Mouse (Mus musculus) myocyte (in vitro differentiated cells): ENCODE results near the gene Cltb. TPM values are rescaled to one million over a fixed set of nuclear protein-coding genes. Genes with fewer than 3 reads are reported as not detected.
A peak's percentile ranks its signal among the peaks of the same experiment; 100 is the strongest.

Source experiments
- H3K27me3 ChIP-seq: one replicate; pipeline ENCODE4 v1.6.1; 2011; ENCODE audit not compliant: control insufficient read depth, insufficient read depth, insufficient read length
- H3K36me3 ChIP-seq: one replicate; pipeline ENCODE4 v1.6.1; 2011; ENCODE audit not compliant: control insufficient read depth, insufficient read depth
- H3K4me2 ChIP-seq: one replicate; pipeline ENCODE4 v1.6.1; 2011; ENCODE audit warnings: low read depth, control low read depth
- H3K4me3 ChIP-seq: one replicate; pipeline ENCODE4 v1.5.1; 2011; ENCODE audit warnings: mild to moderate bottlenecking, control low read depth, moderate library complexity
- H3K79me2 ChIP-seq: one replicate; pipeline ENCODE4 v1.6.1; 2011; ENCODE audit not compliant: control insufficient read depth, insufficient read depth
- H3ac ChIP-seq: one replicate; pipeline ENCODE4 v1.6.1; 2011; ENCODE audit not compliant: control insufficient read depth, insufficient read length
- CEBPB ChIP-seq: IDR thresholded peaks from 2 replicates; pipeline ENCODE4 v1.6.1; 2011; ENCODE audit warnings: mild to moderate bottlenecking, moderate library complexity; ENCODE audit not compliant: poor library complexity, insufficient read depth, severe bottlenecking
- E2F4 ChIP-seq: IDR thresholded peaks from one replicate; pipeline ENCODE4 v1.6.1; 2011; ENCODE audit warnings: mild to moderate bottlenecking, control low read depth, moderate library complexity; ENCODE audit not compliant: insufficient read depth
- MAX ChIP-seq: IDR thresholded peaks from one replicate; pipeline ENCODE4 v1.6.1; 2011; ENCODE audit warnings: low read depth, mild to moderate bottlenecking, control low read depth
- MYOD1 ChIP-seq, 3 experiments: IDR thresholded peaks; one replicate each; pipeline ENCODE4 v1.6.1; 2011; ENCODE audit warnings: control low read depth in 2 of 3, low read depth in 2 of 3, mild to moderate bottlenecking in 2 of 3, moderate library complexity in 1 of 3; ENCODE audit not compliant: insufficient read length in 2 of 3, control insufficient read depth in 1 of 3
- MYOG ChIP-seq, 3 experiments: IDR thresholded peaks; one replicate each; pipeline ENCODE4 v1.6.1; 2011; ENCODE audit warnings: control low read depth in 2 of 3, low read depth in 2 of 3, mild to moderate bottlenecking in 2 of 3; ENCODE audit not compliant: insufficient read length in 2 of 3, control insufficient read depth in 1 of 3, insufficient read depth in 1 of 3
- POLR2A ChIP-seq: IDR thresholded peaks from one replicate; pipeline ENCODE4 v1.6.1; 2011; ENCODE audit warnings: low read depth, mild to moderate bottlenecking, control low read depth, moderate library complexity; ENCODE audit not compliant: insufficient read length
- POLR2AphosphoS2 ChIP-seq: IDR thresholded peaks from one replicate; pipeline ENCODE4 v1.6.1; 2011; ENCODE audit warnings: low read depth, control low read depth; ENCODE audit not compliant: insufficient read length
- REST ChIP-seq: IDR thresholded peaks from one replicate; pipeline ENCODE4 v1.6.1; 2011; ENCODE audit warnings: mild to moderate bottlenecking, control low read depth, moderate library complexity; ENCODE audit not compliant: insufficient read depth, insufficient read length
- SRF ChIP-seq: IDR thresholded peaks from one replicate; pipeline ENCODE4 v1.6.1; 2011; ENCODE audit warnings: low read depth; ENCODE audit not compliant: control insufficient read depth, insufficient read length
- TCF12 ChIP-seq: IDR thresholded peaks from one replicate; pipeline ENCODE4 v1.6.1; 2011; ENCODE audit warnings: mild to moderate bottlenecking, control low read depth; ENCODE audit not compliant: poor library complexity, insufficient read depth, severe bottlenecking
- TCF3 ChIP-seq: IDR thresholded peaks from one replicate; pipeline ENCODE4 v1.6.1; 2011; ENCODE audit warnings: low read depth, control low read depth; ENCODE audit not compliant: insufficient read length
- USF1 ChIP-seq: IDR thresholded peaks from one replicate; pipeline ENCODE4 v1.6.1; 2011; ENCODE audit warnings: low read depth, mild to moderate bottlenecking, control low read depth, moderate library complexity
- polyA plus RNA-seq: library from polyadenylated mRNA; unstranded; fragments of >200 nt; fragmentation: generic; extraction: Trizol; gene quantifications from one replicate; pipeline ENCODE4 v1.2.1, GENCODE M21; 2012; ENCODE audit warnings: missing spikeins

Cltb gene
- polyA plus RNA-seq, 1 experiment, result 43.0 TPM

GRCm38 (mm10) chr13:54574854-54575481, 36.2 kb downstream of the Cltb start, which contains the start of gene Arl10:
Arl10 (plus strand) TSS chr13:54575015.
- H3K36me3 ChIP-seq, result no peaks in the 10 kb centered on the region
- H3K79me2 ChIP-seq, result peaks cover 14% of the 10 kb centered on the region
- H3K4me3 ChIP-seq, result peak within 1 kb of the TSS; percentile 51
- H3K27me3 ChIP-seq, result no peaks in the 10 kb centered on the region
- peak within 1 kb of the TSS; percentile 94 for H3K4me2 ChIP-seq
- peak within 1 kb of the TSS; percentile 62 for H3ac ChIP-seq
- TF ChIP-seq POLR2A, result peak; percentile 75
- peak; percentile 44 for TF ChIP-seq POLR2AphosphoS2
- TF ChIP-seq CEBPB, result no peak
- TF ChIP-seq TCF12, result no peak

- H3K79me2 ChIP-seq, result peaks cover 14% of the 10 kb centered on the region
- peak overlapping the region; percentile 37 for H3K4me2 ChIP-seq
- H3K27me3 ChIP-seq, result no peaks in the 10 kb centered on the region
- H3K36me3 ChIP-seq, result no peaks in the 10 kb centered on the region
- no peak overlapping the region for H3ac ChIP-seq
- TF ChIP-seq MYOG (IDR thresholded peaks at IDR 0.05; ENCODE audit: control insufficient read depth in 1 of 3, insufficient read depth in 1 of 3, insufficient read length in 2 of 3, low read depth in 2 of 3), result no peak
- TF ChIP-seq SRF, result no peak
- TF ChIP-seq TCF12, result no peak
- no peak for TF ChIP-seq POLR2AphosphoS2
- no peak for TF ChIP-seq MAX
- TF ChIP-seq TCF3, result no peak
- TF ChIP-seq MYOD1 (IDR thresholded peaks at IDR 0.05; ENCODE audit: control insufficient read depth in 1 of 3, insufficient read length in 2 of 3, low read depth in 2 of 3), result no peak
- no peak for TF ChIP-seq E2F4
- no peak overlapping the region for H3K4me3 ChIP-seq
Observed at GRCm38 (mm10) chr13:54572621-54573020, 38.5 kb downstream of the Cltb start.

- Histone ChIP-seq H3K4me2 (no peak overlapping the region), H3K27me3 (no peaks in the 10 kb centered on the region), H3K4me3 (no peak overlapping the region), H3ac (no peak overlapping the region), H3K79me2 (peaks cover 14% of the 10 kb centered on the region), H3K36me3 (no peaks in the 10 kb centered on the region)
- TF ChIP-seq SRF (no peak), POLR2AphosphoS2 (no peak), POLR2A (no peak), REST (no peak), MYOG (IDR thresholded peaks at IDR 0.05; ENCODE audit: control insufficient read depth in 1 of 3, insufficient read depth in 1 of 3, insufficient read length in 2 of 3, low read depth in 2 of 3) (no peak), MAX (no peak), E2F4 (no peak), MYOD1 (IDR thresholded peaks at IDR 0.05; ENCODE audit: control insufficient read depth in 1 of 3, insufficient read length in 2 of 3, low read depth in 2 of 3) (no peak), TCF12 (no peak), USF1 (no peak), CEBPB (no peak), TCF3 (no peak)
Observed at GRCm38 (mm10) chr13:54571637-54572036, 39.5 kb downstream of the Cltb start.

GRCm38 (mm10) chr13:54570736-54571135, 40.4 kb downstream of the Cltb start:
- H3K4me3 ChIP-seq, result no peak overlapping the region
- no peak overlapping the region for H3ac ChIP-seq
- no peaks in the 10 kb centered on the region for H3K36me3 ChIP-seq
- TF ChIP-seq SRF, result no peak
- no peak for TF ChIP-seq E2F4
- TF ChIP-seq CEBPB, result no peak
- TF ChIP-seq TCF12, result no peak
- no peak for TF ChIP-seq MYOD1 (IDR thresholded peaks at IDR 0.05; ENCODE audit: control insufficient read depth in 1 of 3, insufficient read length in 2 of 3, low read depth in 2 of 3)
- no peak for TF ChIP-seq POLR2AphosphoS2
- no peak for TF ChIP-seq MYOG (IDR thresholded peaks at IDR 0.05; ENCODE audit: control insufficient read depth in 1 of 3, insufficient read depth in 1 of 3, insufficient read length in 2 of 3, low read depth in 2 of 3)
- TF ChIP-seq POLR2A, result no peak
- no peak overlapping the region for H3K4me2 ChIP-seq
- peaks cover 5% of the 10 kb centered on the region for H3K79me2 ChIP-seq
- H3K27me3 ChIP-seq, result no peaks in the 10 kb centered on the region

- no peaks in the 10 kb centered on the region for H3K36me3 ChIP-seq
- peaks cover 7% of the 10 kb centered on the region for H3K79me2 ChIP-seq
- no peak overlapping the region for H3K4me3 ChIP-seq
- H3K4me2 ChIP-seq, result no peak overlapping the region
- no peak for TF ChIP-seq E2F4
- no peak for TF ChIP-seq MYOD1 (IDR thresholded peaks at IDR 0.05; ENCODE audit: control insufficient read depth in 1 of 3, insufficient read length in 2 of 3, low read depth in 2 of 3)
- no peak for TF ChIP-seq TCF12
- TF ChIP-seq POLR2AphosphoS2, result no peak
- no peak for TF ChIP-seq TCF3
- no peaks in the 10 kb centered on the region for H3K27me3 ChIP-seq
- H3ac ChIP-seq, result no peak overlapping the region
Observed at GRCm38 (mm10) chr13:54569282-54569681, 41.9 kb downstream of the Cltb start.
